Mouse (Mus musculus): ENCODE data around the gene St3gal5.
"Not testable (repeated sequence)": the region's sequence is repeated elsewhere in the genome, so short reads cannot be mapped to it uniquely, and the experiment has no call there.

St3gal5 gene

GRCm38 (mm10) chr6:72097181-72097995 lies at the start of gene St3gal5:
Gene St3gal5 (plus strand): TSS chr6:72097592.
- peak; percentile 85 for DNase-seq (ENCODE audit: low read depth, low spot score)

GRCm38 (mm10) chr6:72048643-72049042 lies 48.7 kb upstream of the St3gal5 start:
- DNase-seq (ENCODE audit: low read depth, low spot score): no peak

GRCm38 (mm10) chr6:72049941-72050340 lies 47.5 kb upstream of the St3gal5 start:
- no peak for DNase-seq (ENCODE audit: low read depth, low spot score)

- DNase-seq (ENCODE audit: low read depth, low spot score): no peak
These were observed 46.6 kb upstream of the St3gal5 start for GRCm38 (mm10) chr6:72050827-72051226.

- DNase-seq (ENCODE audit: low read depth, low spot score): no peak
These were observed 46.1 kb upstream of the St3gal5 start for GRCm38 (mm10) chr6:72051247-72051646.

GRCm38 (mm10) chr6:72051757-72052156 lies 45.6 kb upstream of the St3gal5 start:
- no peak for DNase-seq (ENCODE audit: low read depth, low spot score)

- no peak for DNase-seq (ENCODE audit: low read depth, low spot score)
These were observed 40.8 kb upstream of the St3gal5 start for GRCm38 (mm10) chr6:72056548-72056947.

GRCm38 (mm10) chr6:72058398-72058889 lies 38.9 kb upstream of the St3gal5 start:
- DNase-seq (ENCODE audit: low read depth, low spot score): no peak

- DNase-seq (ENCODE audit: low read depth, low spot score): not testable (repeated sequence)
These were observed 36.7 kb upstream of the St3gal5 start for GRCm38 (mm10) chr6:72060677-72061076.

- no peak for DNase-seq (ENCODE audit: low read depth, low spot score)
These were observed 33.7 kb upstream of the St3gal5 start for GRCm38 (mm10) chr6:72063718-72064117.

GRCm38 (mm10) chr6:72065988-72066387 lies 31.4 kb upstream of the St3gal5 start:
- DNase-seq (ENCODE audit: low read depth, low spot score): no peak

- no peak for DNase-seq (ENCODE audit: low read depth, low spot score)
These were observed 29.0 kb upstream of the St3gal5 start for GRCm38 (mm10) chr6:72068436-72068835.

- no peak for DNase-seq (ENCODE audit: low read depth, low spot score)
These were observed 26.0 kb upstream of the St3gal5 start for GRCm38 (mm10) chr6:72071281-72071870.

GRCm38 (mm10) chr6:72073781-72074180 lies 23.6 kb upstream of the St3gal5 start:
- no peak for DNase-seq (ENCODE audit: low read depth, low spot score)

GRCm38 (mm10) chr6:72076512-72076911 lies 20.9 kb upstream of the St3gal5 start:
- DNase-seq (ENCODE audit: low read depth, low spot score): no peak

- no peak for DNase-seq (ENCODE audit: low read depth, low spot score)
These were observed 19.2 kb upstream of the St3gal5 start for GRCm38 (mm10) chr6:72078178-72078577.

- no peak for DNase-seq (ENCODE audit: low read depth, low spot score)
These were observed 15.9 kb upstream of the St3gal5 start for GRCm38 (mm10) chr6:72081318-72082024.

- DNase-seq (ENCODE audit: low read depth, low spot score): no peak
These were observed 10.0 kb upstream of the St3gal5 start for GRCm38 (mm10) chr6:72087402-72087801.

- no peak for DNase-seq (ENCODE audit: low read depth, low spot score)
These were observed 7.5 kb upstream of the St3gal5 start for GRCm38 (mm10) chr6:72089865-72090264.

- DNase-seq (ENCODE audit: low read depth, low spot score): no peak
These were observed 6.4 kb upstream of the St3gal5 start for GRCm38 (mm10) chr6:72091007-72091406.

GRCm38 (mm10) chr6:72093121-72093520 lies 4.3 kb upstream of the St3gal5 start:
- no peak for DNase-seq (ENCODE audit: low read depth, low spot score)

- no peak for DNase-seq (ENCODE audit: low read depth, low spot score)
These were observed 1.2 kb upstream of the St3gal5 start for GRCm38 (mm10) chr6:72096217-72096616.
